Mouse (Mus musculus) urinary bladder, postnatal 14 days (tissue): ENCODE results near the gene Krt80.
"Not testable (repeated sequence)": the region's sequence is repeated elsewhere in the genome, so short reads cannot be mapped to it uniquely, and the experiment has no call there.

Experiments
- DNase-seq: peaks from one replicate; pipeline ENCODE4 v3.0.0; 2021; ENCODE audit warnings: low spot score

Krt80 gene

GRCm38 (mm10) chr15:101352047-101352446, 17.9 kb downstream of the Krt80 start:
- DNase-seq, result no peak

GRCm38 (mm10) chr15:101341797-101342515, 28.0 kb downstream of the Krt80 start:
- peak; percentile 80 for DNase-seq

- DNase-seq, result peak; percentile 94
These were observed 30.4 kb downstream of the Krt80 start for GRCm38 (mm10) chr15:101339537-101339936.

GRCm38 (mm10) chr15:101338359-101338758, 31.6 kb downstream of the Krt80 start:
- DNase-seq, result peak; percentile 78

GRCm38 (mm10) chr15:101336474-101337174, 33.3 kb downstream of the Krt80 start:
- DNase-seq, result peak; percentile 90

- DNase-seq, result no peak
These were observed 36.3 kb downstream of the Krt80 start for GRCm38 (mm10) chr15:101333648-101334047.

- DNase-seq, result no peak
These were observed 36.8 kb downstream of the Krt80 start for GRCm38 (mm10) chr15:101333165-101333564.

GRCm38 (mm10) chr15:101332370-101332769, 37.6 kb downstream of the Krt80 start:
- DNase-seq, result peak; percentile 61

- peak; percentile 84 for DNase-seq
These were observed 38.9 kb downstream of the Krt80 start for GRCm38 (mm10) chr15:101331090-101331489.

- DNase-seq, result no peak
These were observed 40.4 kb downstream of the Krt80 start for GRCm38 (mm10) chr15:101329564-101329892.

GRCm38 (mm10) chr15:101328876-101329563, 40.9 kb downstream of the Krt80 start:
- no peak for DNase-seq

- peak; percentile 97 for DNase-seq
These were observed 42.7 kb downstream of the Krt80 start for GRCm38 (mm10) chr15:101327282-101327681.

GRCm38 (mm10) chr15:101325991-101326534, 43.9 kb downstream of the Krt80 start:
- no peak for DNase-seq

- not testable (repeated sequence) for DNase-seq
These were observed 45.6 kb downstream of the Krt80 start for GRCm38 (mm10) chr15:101324409-101324808.

GRCm38 (mm10) chr15:101323511-101323910, 46.5 kb downstream of the Krt80 start:
- DNase-seq, result no peak

- DNase-seq, result no peak
These were observed 47.3 kb downstream of the Krt80 start for GRCm38 (mm10) chr15:101322640-101323039.

GRCm38 (mm10) chr15:101322106-101322505, 47.9 kb downstream of the Krt80 start:
- DNase-seq, result no peak

GRCm38 (mm10) chr15:101321126-101321525, 48.8 kb downstream of the Krt80 start:
- DNase-seq, result no peak

- DNase-seq, result peak; percentile 70
These were observed 49.3 kb downstream of the Krt80 start for GRCm38 (mm10) chr15:101320618-101321041.

GRCm38 (mm10) chr15:101320010-101320617, 49.8 kb downstream of the Krt80 start:
- DNase-seq, result no peak

- no peak for DNase-seq
These were observed 50.8 kb downstream of the Krt80 start for GRCm38 (mm10) chr15:101318889-101319765.
